Mouse (Mus musculus): ENCODE results near the gene Cdkl4. TPM values are rescaled to one million over a fixed set of nuclear protein-coding genes. Genes with fewer than 3 reads are reported as not detected.
"Not testable (repeated sequence)": the region's sequence is repeated elsewhere in the genome, so short reads cannot be mapped to it uniquely, and the experiment has no call there.

Gene Cdkl4
- polyA plus RNA-seq, 1 experiment: 0.35 TPM

DNA sequence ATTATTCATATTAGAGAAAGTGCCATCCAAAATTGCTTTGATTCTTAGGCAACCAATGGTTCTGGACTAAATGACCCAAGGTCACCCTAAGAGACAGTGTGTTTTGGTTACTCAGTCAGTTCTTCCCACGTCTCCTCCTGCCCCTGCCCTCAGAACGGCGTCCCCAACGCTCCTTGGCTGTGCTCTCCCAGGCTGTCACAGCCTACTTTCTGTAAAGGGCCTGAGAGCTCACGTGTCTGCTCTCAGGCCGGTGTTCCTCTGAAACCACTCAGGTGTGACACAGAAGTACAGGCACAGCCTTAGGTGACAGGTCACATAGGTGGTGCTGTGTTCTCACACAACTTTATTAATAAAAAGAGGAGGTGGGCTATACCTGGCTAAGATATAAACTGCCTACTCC, 2.3 kb upstream of the Cdkl4 start:
- TF ChIP-seq POLR2A (IDR thresholded peaks at IDR 0.05; ENCODE audit: low read depth, low read length): no peak
- TF ChIP-seq CTCF (IDR thresholded peaks at IDR 0.05; ENCODE audit: borderline replicate concordance, insufficient read depth, low read length): no peak
- H3K27ac ChIP-seq (ENCODE audit: insufficient read depth, low read length): no peak overlapping the region
- no peak overlapping the region for H3K4me3 ChIP-seq (ENCODE audit: insufficient read depth, low read length)
- H3K4me1 ChIP-seq (ENCODE audit: control insufficient read depth, insufficient read depth, low read length): no peaks in the 10 kb centered on the region

- H3K4me1 ChIP-seq (ENCODE audit: control insufficient read depth, insufficient read depth, low read length): no peaks in the 10 kb centered on the region
- no peak overlapping the region for H3K27ac ChIP-seq (ENCODE audit: insufficient read depth, low read length)
- H3K4me3 ChIP-seq (ENCODE audit: insufficient read depth, low read length): no peak overlapping the region
- no peak for TF ChIP-seq CTCF (IDR thresholded peaks at IDR 0.05; ENCODE audit: borderline replicate concordance, insufficient read depth, low read length)
- TF ChIP-seq POLR2A (IDR thresholded peaks at IDR 0.05; ENCODE audit: low read depth, low read length): no peak
Measured at GRCm38 (mm10) chr17:80579089-80579488, 1.5 kb upstream of the Cdkl4 start.

- Histone ChIP-seq H3K4me3 (ENCODE audit: insufficient read depth, low read length) (no peak overlapping the region), H3K27ac (ENCODE audit: insufficient read depth, low read length) (no peak overlapping the region), H3K4me1 (ENCODE audit: control insufficient read depth, insufficient read depth, low read length) (no peaks in the 10 kb centered on the region)
- TF ChIP-seq POLR2A (IDR thresholded peaks at IDR 0.05; ENCODE audit: low read depth, low read length) (no peak), CTCF (IDR thresholded peaks at IDR 0.05; ENCODE audit: borderline replicate concordance, insufficient read depth, low read length) (no peak)
Measured at GRCm38 (mm10) chr17:80578041-80578440, 428 bp upstream of the Cdkl4 start.

GRCm38 (mm10) chr17:80577214-80577613, 399 bp downstream of the Cdkl4 start:
- H3K27ac ChIP-seq (ENCODE audit: insufficient read depth, low read length): no peak overlapping the region
- no peaks in the 10 kb centered on the region for H3K4me1 ChIP-seq (ENCODE audit: control insufficient read depth, insufficient read depth, low read length)
- H3K4me3 ChIP-seq (ENCODE audit: insufficient read depth, low read length): no peak overlapping the region
- TF ChIP-seq CTCF (IDR thresholded peaks at IDR 0.05; ENCODE audit: borderline replicate concordance, insufficient read depth, low read length): no peak
- TF ChIP-seq POLR2A (IDR thresholded peaks at IDR 0.05; ENCODE audit: low read depth, low read length): no peak

GRCm38 (mm10) chr17:80575008-80575407, 2.6 kb downstream of the Cdkl4 start:
- Histone ChIP-seq H3K4me1 (ENCODE audit: control insufficient read depth, insufficient read depth, low read length) (no peaks in the 10 kb centered on the region), H3K27ac (ENCODE audit: insufficient read depth, low read length) (no peak overlapping the region), H3K4me3 (ENCODE audit: insufficient read depth, low read length) (no peak overlapping the region)
- TF ChIP-seq POLR2A (IDR thresholded peaks at IDR 0.05; ENCODE audit: low read depth, low read length) (no peak), CTCF (IDR thresholded peaks at IDR 0.05; ENCODE audit: borderline replicate concordance, insufficient read depth, low read length) (no peak)

GRCm38 (mm10) chr17:80574471-80574965, 3.1 kb downstream of the Cdkl4 start:
- no peak overlapping the region for H3K4me3 ChIP-seq (ENCODE audit: insufficient read depth, low read length)
- H3K27ac ChIP-seq (ENCODE audit: insufficient read depth, low read length): no peak overlapping the region
- no peaks in the 10 kb centered on the region for H3K4me1 ChIP-seq (ENCODE audit: control insufficient read depth, insufficient read depth, low read length)
- TF ChIP-seq POLR2A (IDR thresholded peaks at IDR 0.05; ENCODE audit: low read depth, low read length): no peak
- TF ChIP-seq CTCF (IDR thresholded peaks at IDR 0.05; ENCODE audit: borderline replicate concordance, insufficient read depth, low read length): no peak

GRCm38 (mm10) chr17:80572187-80572935, 5.3 kb downstream of the Cdkl4 start:
- Histone ChIP-seq H3K27ac (ENCODE audit: insufficient read depth, low read length) (no peak overlapping the region), H3K4me3 (ENCODE audit: insufficient read depth, low read length) (no peak overlapping the region), H3K4me1 (ENCODE audit: control insufficient read depth, insufficient read depth, low read length) (no peaks in the 10 kb centered on the region)
- TF ChIP-seq POLR2A (IDR thresholded peaks at IDR 0.05; ENCODE audit: low read depth, low read length): no peak
- TF ChIP-seq CTCF (IDR thresholded peaks at IDR 0.05; ENCODE audit: borderline replicate concordance, insufficient read depth, low read length): no peak

- no peak for TF ChIP-seq POLR2A (IDR thresholded peaks at IDR 0.05; ENCODE audit: low read depth, low read length)
- no peak for TF ChIP-seq CTCF (IDR thresholded peaks at IDR 0.05; ENCODE audit: borderline replicate concordance, insufficient read depth, low read length)
- no peaks in the 10 kb centered on the region for H3K4me1 ChIP-seq (ENCODE audit: control insufficient read depth, insufficient read depth, low read length)
- no peak overlapping the region for H3K27ac ChIP-seq (ENCODE audit: insufficient read depth, low read length)
- H3K4me3 ChIP-seq (ENCODE audit: insufficient read depth, low read length): no peak overlapping the region
Measured at GRCm38 (mm10) chr17:80571460-80571859, 6.2 kb downstream of the Cdkl4 start.

- H3K4me1 ChIP-seq (ENCODE audit: control insufficient read depth, insufficient read depth, low read length); H3K4me3 ChIP-seq (ENCODE audit: insufficient read depth, low read length); H3K27ac ChIP-seq (ENCODE audit: insufficient read depth, low read length): not testable (repeated sequence)
Measured at GRCm38 (mm10) chr17:80569718-80570117, 7.9 kb downstream of the Cdkl4 start.

GRCm38 (mm10) chr17:80568842-80569601, 8.6 kb downstream of the Cdkl4 start:
- TF ChIP-seq POLR2A (IDR thresholded peaks at IDR 0.05; ENCODE audit: low read depth, low read length) (no peak), CTCF (IDR thresholded peaks at IDR 0.05; ENCODE audit: borderline replicate concordance, insufficient read depth, low read length) (no peak)
- Histone ChIP-seq H3K27ac (ENCODE audit: insufficient read depth, low read length) (no peak overlapping the region), H3K4me1 (ENCODE audit: control insufficient read depth, insufficient read depth, low read length) (no peaks in the 10 kb centered on the region), H3K4me3 (ENCODE audit: insufficient read depth, low read length) (no peak overlapping the region)

Measured in embryonic fibroblast, embryonic 13.5 days (primary cell).